Mouse (Mus musculus) ovary, postnatal 14 days (tissue): ENCODE measurements around the gene Fam107b.
A peak's percentile ranks its signal among the peaks of the same experiment; 100 is the strongest.

Source experiments
- DNase-seq: peaks from one replicate; pipeline ENCODE4 v3.0.0; 2022; ENCODE audit warnings: low spot score

Gene Fam107b

DNA sequence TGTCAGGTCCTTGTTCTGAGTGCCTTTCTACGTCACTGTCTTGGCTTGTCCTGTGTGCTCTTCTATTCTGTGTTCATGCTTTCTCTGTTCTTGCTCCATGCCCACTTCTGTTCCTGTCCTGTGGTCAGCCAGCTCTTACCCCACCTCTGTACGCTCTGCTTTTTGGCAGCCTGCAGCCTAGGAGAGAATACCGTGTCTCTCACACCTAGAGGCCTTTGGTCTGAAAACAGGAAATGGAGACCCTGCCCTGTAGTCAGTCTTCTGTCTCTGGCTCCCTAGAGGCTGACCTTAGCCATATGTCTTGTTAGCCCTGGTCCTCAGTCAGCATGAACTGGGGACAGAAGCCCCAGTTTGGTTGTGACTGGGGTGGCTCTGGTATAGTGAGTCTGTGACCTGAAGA, 170.0 kb downstream of the Fam107b start:
- DNase-seq, result no peak

DNA sequence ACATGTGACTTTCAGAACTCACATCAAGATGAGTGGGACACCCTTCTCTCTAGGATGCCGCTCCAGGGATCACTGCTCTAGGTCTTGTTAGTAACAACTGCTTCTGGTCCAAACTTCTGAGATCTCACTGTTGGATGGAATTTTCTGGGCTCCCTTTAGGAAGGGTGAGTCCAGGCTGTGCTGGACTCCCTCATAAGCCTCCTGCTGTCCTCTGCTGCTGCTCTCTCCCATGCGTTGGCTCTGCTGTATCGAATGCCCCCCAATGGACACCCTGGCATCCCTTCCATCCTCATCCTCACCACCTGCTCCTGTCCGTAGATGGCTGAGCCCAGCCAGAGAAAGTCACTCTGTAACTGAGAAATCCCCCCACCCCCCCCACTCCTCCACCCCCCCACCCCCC, 170.4 kb downstream of the Fam107b start:
- DNase-seq, result no peak

DNA sequence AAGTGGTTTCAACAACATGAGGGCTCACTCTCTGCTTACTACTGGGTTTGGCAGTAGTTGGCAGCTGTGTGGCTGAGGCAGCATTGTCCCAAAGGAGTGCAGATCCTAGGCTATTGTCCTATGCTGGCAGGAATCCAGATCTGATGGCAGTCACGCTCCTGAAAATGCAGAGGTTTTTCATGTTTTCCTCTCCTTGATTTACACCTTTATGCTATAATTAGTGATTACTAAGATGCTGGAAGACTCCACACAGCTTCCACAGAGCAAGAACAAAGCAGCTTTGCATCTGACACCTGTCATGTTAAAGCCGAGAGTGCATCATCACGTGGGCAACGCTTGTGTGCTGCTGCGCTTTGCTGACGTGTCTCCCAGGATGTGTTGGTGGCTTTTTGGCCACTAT, 172.2 kb downstream of the Fam107b start:
- no peak for DNase-seq

DNA sequence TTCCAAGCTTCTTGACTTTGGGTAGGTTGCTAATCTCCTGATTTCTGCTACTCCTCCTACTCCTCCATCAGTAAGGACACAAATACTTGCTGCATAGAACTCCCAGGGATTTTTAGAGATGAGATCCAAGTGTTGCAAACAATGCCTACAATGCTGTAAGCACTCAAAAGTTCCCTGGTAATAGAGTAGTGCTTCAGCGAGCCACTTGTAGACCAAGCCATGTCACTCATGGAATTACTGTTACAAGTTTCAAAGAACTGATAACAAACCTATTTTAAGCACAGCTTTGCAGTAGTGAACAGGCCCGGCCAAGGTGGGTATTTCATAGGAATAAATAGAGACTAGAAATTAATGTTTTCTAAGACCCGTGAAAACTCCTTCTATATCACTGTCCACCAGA, 174.8 kb downstream of the Fam107b start:
- no peak for DNase-seq

DNA sequence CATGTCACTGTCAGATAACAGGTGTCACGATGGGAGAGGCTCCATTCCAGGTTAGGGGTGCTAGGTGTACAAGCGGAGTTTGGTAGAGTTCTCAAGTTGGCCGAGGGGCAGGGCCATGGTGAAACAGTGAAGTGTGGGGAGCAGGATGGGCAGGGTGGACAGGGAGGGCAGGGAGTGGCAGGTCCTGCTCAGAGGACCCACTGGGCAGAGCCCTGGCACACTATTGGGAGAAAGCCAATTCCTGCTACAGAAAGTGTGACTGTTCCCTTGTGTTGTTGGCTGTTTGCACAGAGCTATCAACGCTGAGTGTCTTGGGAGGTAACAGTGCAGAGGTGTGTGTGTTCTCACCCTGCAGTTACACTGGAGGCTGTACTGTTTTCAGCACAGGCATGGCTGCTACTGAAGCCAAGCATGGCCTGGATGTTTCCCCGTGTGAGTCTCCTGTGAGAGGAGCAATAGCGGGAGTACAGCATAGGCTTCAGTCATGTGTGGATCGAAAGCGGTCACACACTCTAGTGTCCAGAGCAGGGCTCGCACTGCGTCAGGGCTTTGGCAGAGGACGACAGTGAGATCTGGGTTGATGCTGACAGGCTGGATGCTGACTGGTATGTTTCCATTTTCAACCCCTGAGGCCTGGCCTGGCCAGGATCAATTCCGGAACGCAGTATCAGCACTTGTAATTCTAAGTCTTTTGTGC, 175.8 kb downstream of the Fam107b start:
- DNase-seq, result no peak

DNA sequence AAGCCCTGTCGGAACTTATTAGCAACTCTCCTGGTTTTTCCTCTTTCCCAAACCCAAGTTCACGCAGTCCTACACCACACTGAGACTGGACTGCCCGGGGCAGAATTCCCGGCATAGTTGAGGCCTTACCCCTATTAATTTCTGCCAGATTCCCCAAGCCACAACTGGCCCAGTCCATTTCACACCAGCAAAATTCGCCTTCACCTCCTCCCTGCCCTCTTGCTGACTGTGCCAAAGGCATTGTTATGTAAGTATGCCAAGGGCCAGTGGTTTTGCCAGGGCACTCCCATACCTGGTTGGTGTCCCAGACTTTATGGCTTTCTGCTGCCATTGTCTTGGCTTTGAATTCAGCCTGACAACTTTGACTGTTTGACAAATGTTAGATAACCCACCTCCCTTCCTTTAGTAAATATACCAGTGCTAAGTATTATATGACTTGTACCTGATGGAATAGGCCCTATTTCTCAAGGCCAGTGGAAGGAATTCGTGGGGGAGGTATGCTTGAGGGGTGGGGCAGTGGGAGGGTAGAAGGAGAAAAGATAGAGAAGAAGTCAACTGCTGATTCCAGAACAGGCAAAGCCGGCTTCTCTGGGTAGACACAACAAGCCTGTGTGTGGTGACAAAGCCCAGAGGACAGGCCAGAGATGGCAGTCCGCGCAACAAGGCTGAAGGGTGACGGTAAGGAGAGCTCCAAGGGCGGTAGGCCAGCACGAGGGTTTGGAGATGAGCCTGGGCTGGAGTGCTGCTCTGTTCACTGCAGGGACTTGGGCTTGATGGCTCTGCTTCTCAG, 178.6 kb downstream of the Fam107b start:
- no peak for DNase-seq

DNA sequence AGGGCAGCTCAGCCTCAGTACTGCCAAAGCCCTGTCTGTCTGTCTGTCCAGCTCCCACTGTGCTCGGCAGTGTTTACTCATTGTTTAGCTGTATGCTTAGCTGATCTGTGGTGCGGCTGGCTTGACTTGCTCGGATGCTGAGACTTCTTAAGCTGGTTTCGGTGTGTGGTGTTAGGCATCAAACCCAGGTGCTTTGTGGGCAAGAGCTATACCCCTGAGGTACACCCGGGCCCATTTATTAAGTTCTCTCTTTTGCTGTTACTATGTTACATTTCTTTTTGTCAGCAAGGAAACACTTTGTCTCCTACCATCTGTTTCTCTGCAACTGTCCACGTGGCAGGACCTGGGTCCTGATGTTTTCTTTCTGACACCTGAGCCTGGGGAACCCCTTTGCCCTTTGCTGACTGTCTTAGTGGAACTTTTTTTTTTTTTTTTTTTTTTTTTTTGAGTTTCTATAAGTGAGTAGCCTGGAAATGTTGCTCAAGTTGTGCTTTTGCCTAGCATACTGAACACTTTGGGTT, 179.3 kb downstream of the Fam107b start:
- DNase-seq, result no peak

DNA sequence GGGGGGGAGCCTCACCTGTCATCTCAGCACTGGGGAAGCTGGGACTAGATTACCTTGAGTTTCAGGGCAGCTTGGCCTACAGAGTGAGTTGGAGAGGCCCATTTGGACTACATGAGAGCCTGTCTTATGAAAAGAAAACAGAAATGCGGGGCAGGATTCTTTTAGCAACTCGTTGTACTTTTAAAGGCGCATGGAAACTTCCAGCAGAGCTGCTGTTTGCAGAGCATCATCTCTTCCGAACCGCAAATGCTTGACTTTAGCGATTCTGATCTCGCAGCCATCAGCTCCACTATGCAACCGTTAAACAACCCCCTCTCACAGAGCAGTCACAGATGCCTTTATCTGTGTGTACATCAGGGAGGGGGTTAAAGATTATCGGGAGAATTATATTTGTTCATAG, 179.8 kb downstream of the Fam107b start:
- DNase-seq, result no peak

DNA sequence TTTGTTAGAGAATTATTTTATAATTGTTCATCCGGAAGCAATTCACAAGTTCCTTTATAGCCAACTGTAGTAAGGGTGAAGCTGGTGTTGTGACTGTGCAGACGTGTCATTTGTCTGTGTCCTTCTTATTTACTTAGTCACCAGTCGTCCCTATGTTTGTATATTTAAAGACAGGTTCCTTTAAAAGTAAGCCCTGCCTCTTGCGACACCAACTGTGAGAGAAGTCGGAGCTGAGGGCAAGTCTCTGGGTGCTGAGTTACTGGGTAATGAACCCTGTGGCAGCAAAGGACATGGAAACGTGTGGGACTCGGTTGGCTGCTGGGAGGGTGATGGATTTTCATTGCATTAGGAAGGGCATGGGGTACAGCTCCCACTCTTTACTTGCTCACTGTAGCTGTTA, 182.1 kb downstream of the Fam107b start:
- DNase-seq, result no peak

DNA sequence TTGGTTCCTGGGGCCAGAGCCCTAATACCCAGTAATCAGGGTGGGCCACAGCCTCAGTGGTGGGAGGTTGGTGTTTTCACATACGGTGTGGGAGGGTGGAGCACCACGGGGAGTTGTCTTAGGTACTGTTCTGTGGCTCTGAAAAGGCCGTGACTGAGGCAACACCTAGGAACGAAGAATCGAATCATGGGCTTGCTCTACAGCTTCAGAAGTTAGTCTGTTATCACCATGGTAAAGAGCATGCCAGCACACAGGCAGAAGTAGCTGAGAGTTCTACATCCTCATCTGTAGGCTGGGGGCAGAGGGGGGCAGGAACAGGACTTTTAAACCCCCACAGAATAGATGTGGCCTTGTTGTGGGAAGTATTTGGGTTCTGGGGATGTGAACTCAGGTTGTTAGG, 182.6 kb downstream of the Fam107b start:
- DNase-seq, result no peak

DNA sequence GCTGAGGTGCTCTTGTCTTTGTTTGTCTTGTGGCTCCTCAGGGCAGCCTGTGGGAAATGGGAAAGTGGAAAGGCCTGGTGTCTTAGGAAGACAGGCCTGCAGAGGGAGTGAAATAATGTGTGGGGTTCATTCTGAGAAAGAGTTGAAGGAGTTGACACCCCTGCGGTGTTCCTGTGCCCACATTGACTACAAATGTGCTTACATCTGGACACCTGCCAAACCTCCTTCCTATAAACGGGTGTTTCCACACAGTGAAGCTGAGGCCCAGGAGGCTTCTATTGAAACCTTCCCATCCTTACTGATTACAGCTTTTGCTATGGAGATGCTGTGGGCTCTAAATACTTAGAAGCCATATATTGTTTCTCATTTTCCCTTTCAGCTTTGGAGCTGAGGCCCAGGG, 183.5 kb downstream of the Fam107b start:
- DNase-seq, result no peak

DNA sequence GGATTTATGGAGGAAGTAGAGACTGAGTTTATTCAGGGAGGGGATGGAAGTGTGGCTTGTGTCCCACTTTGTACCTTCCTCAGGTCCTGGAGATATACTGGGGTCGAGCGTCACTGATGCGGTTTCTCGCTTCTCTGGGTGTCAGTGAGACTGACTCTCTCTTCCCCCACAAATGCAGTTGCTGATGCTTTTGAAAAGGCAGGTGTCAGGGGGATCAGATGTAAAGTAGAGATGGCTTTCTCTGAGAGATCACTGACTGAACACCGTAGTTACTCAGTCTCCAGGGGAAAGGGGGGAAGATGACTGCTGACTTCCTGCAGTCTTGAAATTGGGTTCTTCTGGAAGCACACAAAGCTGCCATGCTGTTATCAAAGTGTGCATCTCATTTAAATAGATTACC, 185.6 kb downstream of the Fam107b start:
- DNase-seq, result no peak

DNA sequence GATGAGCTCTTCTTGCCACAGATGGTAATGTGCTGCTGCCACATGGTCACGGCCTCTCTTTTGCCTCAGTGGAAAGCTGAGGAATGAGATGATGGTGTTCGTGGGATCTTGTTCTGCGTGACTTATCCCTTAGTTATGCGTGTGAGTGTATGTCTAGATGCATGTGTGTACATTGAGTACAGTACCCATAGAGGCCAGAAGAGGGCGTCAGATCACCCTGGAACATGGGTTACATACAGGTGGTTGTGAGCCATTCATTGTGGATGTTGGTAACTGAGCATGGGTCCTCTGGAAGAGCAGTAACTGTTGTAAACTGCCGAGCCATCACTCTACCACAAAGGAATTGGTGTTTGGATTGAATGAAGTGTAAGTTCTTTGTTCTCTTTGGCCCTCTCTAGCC, 188.1 kb downstream of the Fam107b start:
- DNase-seq, result no peak

DNA sequence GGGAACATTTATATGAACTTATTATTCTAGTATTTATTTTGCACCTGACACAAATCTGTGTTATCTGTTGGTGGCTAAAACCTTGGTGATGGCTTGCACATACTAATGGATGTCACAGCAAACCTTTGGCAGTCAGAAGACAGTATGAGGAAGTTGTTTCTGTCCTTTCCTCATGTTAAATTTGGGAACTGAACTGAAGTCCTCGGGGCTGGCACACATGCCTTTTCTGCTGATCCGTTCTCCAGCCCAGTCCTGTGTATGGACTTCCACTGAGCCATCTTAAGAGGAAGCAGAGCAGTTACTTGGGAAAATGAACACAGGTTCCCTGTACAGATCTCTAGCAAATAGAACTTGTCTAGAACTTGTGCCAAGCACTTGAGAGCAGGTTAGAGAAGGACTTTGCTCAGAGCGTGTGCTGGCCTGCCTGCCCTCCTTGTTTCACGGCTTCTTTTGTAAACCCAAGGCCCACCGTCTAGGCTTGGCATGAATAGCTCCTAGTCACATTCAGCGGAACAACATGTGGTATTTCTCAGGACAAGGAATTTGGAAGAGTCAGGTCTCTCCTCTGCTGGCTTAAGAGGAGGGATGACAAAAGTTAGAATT, 190.0 kb downstream of the Fam107b start:
- DNase-seq, result no peak

DNA sequence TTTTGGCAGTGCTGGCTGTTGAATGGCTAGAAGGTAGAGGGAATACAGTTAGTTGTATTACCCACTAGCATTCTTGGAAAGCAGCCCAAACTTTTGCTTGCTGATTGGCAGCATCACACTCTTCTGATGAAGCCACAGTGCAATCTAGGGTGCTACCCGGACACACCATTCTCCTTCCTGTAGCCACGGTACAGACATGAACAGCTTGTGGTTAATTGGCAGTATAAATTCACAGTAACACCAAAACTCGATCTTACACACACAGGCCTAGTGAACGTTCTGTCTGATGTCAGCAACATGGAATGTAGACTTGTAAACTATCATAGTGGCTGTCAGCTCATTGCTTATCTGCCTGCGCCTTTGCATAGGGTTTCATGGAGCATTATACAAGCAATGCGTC, 193.8 kb downstream of the Fam107b start:
- no peak for DNase-seq

DNA sequence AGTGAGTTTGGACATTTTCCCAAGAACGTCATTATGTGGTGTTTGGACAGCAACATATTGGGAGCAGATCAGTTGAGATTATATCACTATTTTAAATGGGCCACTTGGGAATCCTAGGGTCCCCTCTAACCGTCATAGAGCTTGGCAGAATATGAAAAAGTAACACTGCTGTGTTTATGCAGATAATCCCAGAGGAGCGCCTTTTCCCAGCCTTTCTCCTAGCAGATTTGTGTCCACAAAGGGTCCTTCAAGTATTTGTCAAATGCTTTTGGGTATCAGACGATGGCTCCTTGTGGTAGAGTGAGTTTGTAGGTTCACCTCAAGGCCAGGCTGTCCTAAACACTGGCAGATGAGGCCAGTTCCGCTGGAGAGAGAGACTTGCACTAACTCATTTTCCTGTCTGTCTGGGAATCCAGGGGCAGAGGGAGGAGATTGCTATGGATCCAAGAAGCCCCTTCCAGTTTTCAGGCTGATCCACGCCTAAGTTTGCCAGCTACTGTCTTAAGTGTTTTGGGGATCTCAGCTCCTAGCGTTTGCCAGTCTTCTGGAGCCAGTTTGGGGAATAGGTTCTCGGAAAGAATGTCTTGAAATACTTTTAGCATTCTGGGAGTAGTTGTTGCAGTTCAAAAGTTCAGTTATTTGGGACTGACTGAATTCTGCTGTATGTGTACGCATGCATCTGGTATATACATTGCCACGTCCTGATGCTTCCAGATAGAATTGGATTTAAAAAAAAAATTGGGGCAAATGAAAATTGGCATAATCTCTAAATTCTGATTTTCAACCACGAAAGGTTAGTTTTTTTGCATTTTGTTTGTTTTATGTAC, 195.9 kb downstream of the Fam107b start:
- no peak for DNase-seq

DNA sequence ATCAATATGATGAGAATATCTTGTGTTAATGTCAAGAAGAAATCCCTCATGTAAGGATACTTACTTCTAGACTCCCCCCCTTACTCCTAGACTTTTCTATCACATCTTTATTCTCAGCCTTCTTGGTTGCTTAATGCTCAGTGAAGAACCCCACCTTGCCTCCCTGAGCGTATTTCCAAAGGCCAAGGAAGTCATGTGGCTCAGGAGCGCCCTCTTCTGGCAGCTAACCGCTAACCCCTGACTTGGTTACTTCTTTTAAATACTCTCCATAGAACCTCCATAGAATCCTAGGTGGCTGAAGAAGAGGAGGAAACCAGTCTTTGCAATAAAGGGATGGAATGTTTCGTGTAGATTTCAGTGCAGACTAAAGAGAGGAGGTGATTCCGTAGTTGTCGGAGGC, 199.0 kb downstream of the Fam107b start:
- peak; percentile 53 for DNase-seq

DNA sequence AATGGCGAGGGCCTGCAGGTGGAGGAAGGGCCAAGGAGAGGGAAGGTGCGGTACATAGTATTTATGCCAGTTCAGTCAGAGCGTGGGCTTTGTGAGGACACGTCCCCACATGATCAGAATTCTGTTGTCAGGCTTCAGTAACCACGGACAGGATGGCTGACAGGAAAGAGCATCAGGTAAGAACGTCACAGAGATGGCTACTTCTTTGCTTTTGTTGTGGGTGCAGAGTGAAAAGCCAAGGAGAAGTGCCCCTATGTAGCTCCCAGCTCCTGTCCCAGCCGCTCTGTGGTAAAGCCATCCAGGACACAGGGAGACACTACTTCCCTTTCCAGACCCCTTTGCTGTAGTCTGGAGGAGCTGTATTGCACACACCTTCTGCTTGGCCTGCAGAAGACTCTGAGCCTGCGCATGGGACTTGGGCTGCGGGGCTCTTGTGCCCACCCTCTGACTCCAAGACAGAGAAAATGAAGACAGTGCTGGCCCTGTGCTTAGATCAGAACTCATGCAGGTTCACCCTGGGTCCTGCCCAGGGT, 199.6 kb downstream of the Fam107b start:
- no peak for DNase-seq

DNA sequence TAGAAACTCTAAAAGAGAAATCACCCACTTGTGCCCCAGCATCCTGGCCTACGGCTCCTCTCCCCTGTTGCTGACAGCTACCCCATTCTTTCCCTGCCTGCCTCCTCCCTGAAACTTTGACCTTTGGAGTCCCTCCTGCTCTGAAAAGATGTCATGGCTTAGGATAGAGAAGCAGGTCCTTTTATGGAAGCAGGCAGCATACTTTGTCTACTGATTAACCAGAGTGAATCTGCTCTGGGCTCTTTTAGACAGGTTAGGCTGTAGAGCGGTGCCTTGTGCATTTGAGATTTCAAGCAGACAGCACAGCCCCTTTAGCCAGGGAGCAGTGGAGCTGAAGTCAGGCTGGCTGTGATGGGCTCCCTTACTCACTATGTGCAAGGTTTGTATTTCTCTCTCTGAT, 200.1 kb downstream of the Fam107b start:
- no peak for DNase-seq

DNA sequence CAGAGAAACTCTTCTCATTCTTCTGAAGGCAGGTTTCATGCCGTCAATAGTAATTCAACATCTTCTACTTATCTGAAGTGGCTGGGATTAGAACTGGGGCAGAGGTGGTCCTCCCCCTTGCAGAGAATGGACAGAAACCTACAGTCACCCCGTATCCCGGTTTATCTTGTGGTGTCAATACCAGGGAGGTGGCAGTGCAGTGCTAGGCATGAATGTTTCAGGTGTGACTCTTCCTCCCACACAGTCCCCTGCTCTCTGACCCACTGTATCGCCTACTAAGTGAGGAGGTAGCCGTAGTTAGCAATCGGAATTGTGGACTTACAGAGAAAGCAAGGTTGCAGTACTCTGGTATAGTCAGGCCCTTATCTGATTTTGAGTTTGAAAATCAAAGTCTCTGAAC, 201.2 kb downstream of the Fam107b start:
- DNase-seq, result no peak

DNA sequence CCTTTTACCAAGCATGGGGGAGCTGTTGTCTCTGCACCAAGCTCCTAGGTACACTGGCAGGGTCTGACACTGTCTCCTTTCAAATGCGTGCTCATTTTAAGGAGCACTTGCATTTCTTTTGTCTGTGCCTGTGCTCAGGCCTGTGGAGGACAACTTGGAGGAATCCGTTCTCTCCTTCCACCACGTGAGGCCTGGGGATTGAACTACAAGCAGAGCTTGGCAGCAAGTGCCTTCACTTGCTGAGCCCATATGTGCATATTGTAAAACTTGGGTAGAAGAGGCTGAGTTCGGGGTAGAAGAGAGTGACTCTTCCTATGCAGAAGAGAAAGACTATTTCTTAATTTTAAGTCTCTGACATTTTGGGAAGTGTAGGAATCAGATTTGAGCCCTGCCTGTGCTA, 202.8 kb downstream of the Fam107b start:
- DNase-seq, result no peak

DNA sequence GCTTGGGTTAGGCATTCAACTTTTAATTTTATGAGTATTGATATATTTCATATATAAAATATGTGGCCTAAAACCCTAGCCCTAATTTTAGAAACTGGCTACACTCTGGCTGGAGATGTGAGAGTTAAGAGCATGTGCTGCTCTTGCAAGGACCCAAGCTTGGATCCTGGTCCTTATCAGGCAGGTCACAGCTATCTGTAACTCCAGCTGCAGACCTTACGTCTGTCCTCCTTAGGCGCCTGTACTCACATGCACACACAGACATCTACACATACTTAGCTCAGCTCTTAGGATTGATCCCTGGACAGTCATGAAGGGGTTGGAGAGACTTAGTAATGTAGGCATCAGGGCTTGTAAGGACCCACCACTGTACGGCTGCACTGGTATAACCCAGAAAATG, 205.3 kb downstream of the Fam107b start:
- DNase-seq, result no peak
